Mouse (Mus musculus) kidney, postnatal 0 days (tissue): ENCODE measurements at regions not wholly inside any gene's neighbourhood (a gene's known extent, or its start where the extent isn't known, plus 50 kb on each side); places are given as distances from the start of the nearest gene placed in this dataset.
A peak's percentile ranks its signal among the peaks of the same experiment; 100 is the strongest.

Experiments
- ATAC-seq: fragments of 200-750 bp; cut with Nextera tagmentation; replicated peaks from 2 replicates; pipeline ENCODE4 v1.8.0; 2017; ENCODE audit warnings: low read depth, moderate number of reproducible peaks, moderate TSS enrichment, moderate library complexity; ENCODE audit not compliant: low FRiP score
- DNase-seq: peaks from one replicate; pipeline ENCODE4 v3.0.0-alpha.2; 2016; ENCODE audit warnings: low spot score
- H3K27ac ChIP-seq: fragments of 300-500 bp; sonication (generic); 2 replicates; pipeline ENCODE4 v1.5.1; 2014; ENCODE audit warnings: mild to moderate bottlenecking
- H3K27me3 ChIP-seq: fragments of 300-500 bp; sonication (generic); 2 replicates; pipeline ENCODE4 v1.6.1; 2014; ENCODE audit warnings: low read length, mixed read lengths; ENCODE audit not compliant: insufficient read depth
- H3K36me3 ChIP-seq: fragments of 300-500 bp; sonication (generic); 2 replicates; pipeline ENCODE4 v1.6.1; 2014; ENCODE audit warnings: low read length, mixed read lengths; ENCODE audit not compliant: insufficient read depth
- H3K4me1 ChIP-seq: fragments of 300-500 bp; sonication (generic); replicated peaks from 2 replicates; pipeline ENCODE4 v1.6.1; 2014; ENCODE audit warnings: antibody characterized with exemption, low read length, mixed read lengths; ENCODE audit not compliant: insufficient read depth
- H3K4me2 ChIP-seq: fragments of 300-500 bp; sonication (generic); 2 replicates; pipeline ENCODE4 v1.6.1; 2014; ENCODE audit warnings: mild to moderate bottlenecking, low read length, moderate library complexity, mixed read lengths
- H3K4me3 ChIP-seq: fragments of 300-500 bp; sonication (generic); replicated peaks from 2 replicates; pipeline ENCODE4 v1.5.1; 2014; ENCODE audit warnings: low read depth, low read length
- H3K9ac ChIP-seq: fragments of 300-500 bp; sonication (generic); 2 replicates; pipeline ENCODE4 v1.6.1; 2014; ENCODE audit warnings: low read depth, low read length
- H3K9me3 ChIP-seq: fragments of 300-500 bp; sonication (generic); replicated peaks from 2 replicates; pipeline ENCODE4 v1.6.1; 2016; ENCODE audit warnings: low read length, inconsistent platforms, mixed read lengths
- CTCF ChIP-seq: IDR thresholded peaks from 2 replicates; pipeline ENCODE4 v1.5.1; 2016; ENCODE audit warnings: antibody characterized with exemption, low read depth, mild to moderate bottlenecking, moderate library complexity
- WGBS: fragments of 180-500 bp; shearing (Covaris S2); extraction: QIAGEN DNeasy Blood & Tissue Kit; methylation state at CpG from one replicate; pipeline ENCODE4 v1.1.7; 2014; 5-methylcytosine and 5-hydroxymethylcytosine counted together

DNA sequence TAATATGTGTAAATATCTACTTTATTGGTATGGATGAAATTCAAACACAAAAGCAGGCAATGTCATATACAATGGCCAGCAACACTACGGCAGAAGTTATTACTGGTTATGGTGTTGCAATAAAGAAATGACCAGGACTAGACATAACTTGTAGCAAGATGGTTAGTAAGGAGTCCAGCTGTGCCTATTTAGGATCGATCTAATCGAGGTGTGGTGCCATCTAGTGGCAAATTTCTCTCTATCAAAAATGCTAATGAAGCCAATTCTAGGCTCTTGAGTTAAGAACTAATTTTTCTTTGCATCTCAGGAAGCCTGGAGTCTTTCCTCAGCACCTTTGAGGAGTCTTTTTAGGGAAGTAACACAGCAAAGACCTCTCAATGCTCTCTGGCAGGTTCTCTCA is 223.2 kb downstream of the Rassf9 start:
- no peaks in the 10 kb centered on the region for H3K27me3 ChIP-seq
- H3K9ac ChIP-seq, result no peak overlapping the region
- no peaks in the 10 kb centered on the region for H3K36me3 ChIP-seq
- WGBS, result 37% methylated on average over 3 of the region's 3 CpGs
- no peaks in the 10 kb centered on the region for H3K4me1 ChIP-seq
- no peaks in the 10 kb centered on the region for H3K9me3 ChIP-seq
- peak; percentile 84 for DNase-seq
- no peak overlapping the region for H3K4me3 ChIP-seq
- no peak for ATAC-seq
- no peak overlapping the region for H3K27ac ChIP-seq
- H3K4me2 ChIP-seq, result no peak overlapping the region
- TF ChIP-seq CTCF, result peak; percentile 72

DNA sequence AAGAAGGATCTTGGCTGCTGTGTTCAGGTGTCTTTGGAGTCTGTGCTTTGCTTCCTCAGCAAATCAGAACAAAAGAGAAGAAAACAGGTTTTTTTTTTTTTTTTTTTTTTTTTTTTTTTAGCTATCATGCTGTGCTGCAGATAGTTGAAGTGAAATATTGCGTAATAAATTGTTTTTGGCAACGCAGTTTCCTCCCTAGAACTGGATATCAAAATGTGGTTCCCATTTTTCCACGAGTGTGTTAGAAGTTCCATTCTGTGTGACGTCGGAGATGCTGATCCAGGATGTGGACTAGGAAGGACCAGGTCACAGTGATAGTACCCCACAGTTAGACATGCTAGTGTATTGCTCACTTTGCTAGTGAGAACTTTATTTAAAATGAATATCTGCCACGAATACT is 220.4 kb downstream of the Rassf9 start:
- Histone ChIP-seq H3K4me1 (no peaks in the 10 kb centered on the region), H3K4me3 (no peak overlapping the region), H3K36me3 (no peaks in the 10 kb centered on the region), H3K27ac (no peak overlapping the region), H3K27me3 (no peaks in the 10 kb centered on the region), H3K9me3 (no peaks in the 10 kb centered on the region), H3K4me2 (no peak overlapping the region), H3K9ac (no peak overlapping the region)
- DNase-seq (peak; percentile 52), ATAC-seq (no peak)
- WGBS, result 60% methylated on average over 6 of the region's 6 CpGs
- no peak for TF ChIP-seq CTCF

DNA sequence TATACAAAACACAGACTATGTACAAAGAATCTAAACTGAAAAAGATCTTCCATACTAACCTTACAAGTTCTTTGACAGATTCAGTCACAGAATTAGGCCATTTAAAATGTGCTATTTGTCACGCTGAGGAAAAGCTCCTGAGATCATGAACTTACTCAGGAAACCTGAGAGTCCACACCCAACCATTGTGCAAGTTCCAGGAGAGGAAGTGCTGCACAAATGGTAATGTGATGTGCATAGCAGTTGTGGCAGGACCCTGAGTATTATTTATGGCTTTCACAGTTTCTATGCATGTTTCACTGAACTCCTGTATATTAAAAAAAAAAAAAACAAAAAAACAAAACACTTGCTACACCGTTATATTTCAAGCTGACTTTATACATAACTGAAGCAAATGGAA is 200.2 kb downstream of the Rassf9 start:
- Histone ChIP-seq H3K9ac (no peak overlapping the region), H3K4me1 (no peaks in the 10 kb centered on the region), H3K36me3 (no peaks in the 10 kb centered on the region), H3K27me3 (no peaks in the 10 kb centered on the region), H3K27ac (no peak overlapping the region), H3K4me3 (no peak overlapping the region), H3K4me2 (no peak overlapping the region), H3K9me3 (no peaks in the 10 kb centered on the region)
- 43% methylated on average over 2 of the region's 2 CpGs for WGBS
- TF ChIP-seq CTCF, result no peak
- ATAC-seq, result no peak
- DNase-seq, result peak; percentile 60

- no peak overlapping the region for H3K4me2 ChIP-seq
- no peaks in the 10 kb centered on the region for H3K9me3 ChIP-seq
- no peak for TF ChIP-seq CTCF
- 84% methylated on average over 3 of the region's 3 CpGs for WGBS
- no peaks in the 10 kb centered on the region for H3K27me3 ChIP-seq
- no peak for DNase-seq
- H3K27ac ChIP-seq, result no peak overlapping the region
- H3K4me1 ChIP-seq, result no peaks in the 10 kb centered on the region
- no peak overlapping the region for H3K4me3 ChIP-seq
- ATAC-seq, result no peak
- no peak overlapping the region for H3K9ac ChIP-seq
- no peaks in the 10 kb centered on the region for H3K36me3 ChIP-seq
Observed at GRCm38 (mm10) chr10:102705848-102706247, 193.8 kb downstream of the Rassf9 start.

- no peak for TF ChIP-seq CTCF
- WGBS, result 84% methylated on average over 2 of the region's 2 CpGs
Observed at GRCm38 (mm10) chr10:102694810-102695209, 182.8 kb downstream of the Rassf9 start.

GRCm38 (mm10) chr10:102689966-102690365 is 177.9 kb downstream of the Rassf9 start:
- WGBS, result 69% methylated on average over 1 of the region's 1 CpGs

More at GRCm38 (mm10) chr10:102694810-102695209, 182.8 kb downstream of the Rassf9 start:
- no peak overlapping the region for H3K9ac ChIP-seq
- H3K4me2 ChIP-seq, result no peak overlapping the region
- H3K36me3 ChIP-seq, result no peaks in the 10 kb centered on the region
- H3K4me3 ChIP-seq, result no peak overlapping the region
- DNase-seq (no peak), ATAC-seq (no peak)
- no peaks in the 10 kb centered on the region for H3K4me1 ChIP-seq
- H3K27ac ChIP-seq, result no peak overlapping the region
- no peaks in the 10 kb centered on the region for H3K27me3 ChIP-seq
- no peaks in the 10 kb centered on the region for H3K9me3 ChIP-seq

GRCm38 (mm10) chr10:102686667-102687397 is 174.8 kb downstream of the Rassf9 start:
- TF ChIP-seq CTCF, result no peak
- Histone ChIP-seq H3K4me2 (no peak overlapping the region), H3K27me3 (no peaks in the 10 kb centered on the region), H3K27ac (no peak overlapping the region), H3K9me3 (no peaks in the 10 kb centered on the region), H3K4me3 (no peak overlapping the region), H3K4me1 (no peaks in the 10 kb centered on the region), H3K9ac (no peak overlapping the region), H3K36me3 (no peaks in the 10 kb centered on the region)
- ATAC-seq, result no peak
- 80% methylated on average over 14 of the region's 14 CpGs for WGBS
- no peak for DNase-seq

More at GRCm38 (mm10) chr10:102689966-102690365, 177.9 kb downstream of the Rassf9 start:
- Histone ChIP-seq H3K27me3 (no peaks in the 10 kb centered on the region), H3K9me3 (no peaks in the 10 kb centered on the region), H3K27ac (no peak overlapping the region), H3K4me1 (no peaks in the 10 kb centered on the region), H3K36me3 (no peaks in the 10 kb centered on the region), H3K9ac (no peak overlapping the region), H3K4me3 (no peak overlapping the region), H3K4me2 (no peak overlapping the region)
- TF ChIP-seq CTCF, result no peak
- DNase-seq (no peak), ATAC-seq (no peak)
